Mouse (Mus musculus): Measurements from ENCODE around the gene Cldn13. TPM values are rescaled to one million over a fixed set of nuclear protein-coding genes. Genes with fewer than 3 reads are reported as not detected.

The Cldn13 gene
- total RNA-seq, 4 experiments from 2014 or later, result not detected

- DNase-seq (ENCODE audit: low spot score in 2 of 2), result peak in 1 of 2 experiments; percentile 38
Measured at GRCm38 (mm10) chr5:134895291-134895690, 20.0 kb downstream of the Cldn13 start.

GRCm38 (mm10) chr5:134892717-134893116 lies 22.6 kb downstream of the Cldn13 start:
- DNase-seq (ENCODE audit: low spot score in 2 of 2), result no peak

- no peak for DNase-seq (ENCODE audit: low spot score in 2 of 2)
Measured at GRCm38 (mm10) chr5:134891552-134891951, 23.8 kb downstream of the Cldn13 start.

GRCm38 (mm10) chr5:134890601-134891054 lies 24.7 kb downstream of the Cldn13 start:
- no peak for DNase-seq (ENCODE audit: low spot score in 2 of 2)

GRCm38 (mm10) chr5:134888505-134888904 lies 26.8 kb downstream of the Cldn13 start:
- DNase-seq (ENCODE audit: low spot score in 2 of 2), result no peak

- no peak for DNase-seq (ENCODE audit: low spot score in 2 of 2)
Measured at GRCm38 (mm10) chr5:134887447-134888335, 27.6 kb downstream of the Cldn13 start.

- DNase-seq (ENCODE audit: low spot score in 2 of 2), result no peak
Measured at GRCm38 (mm10) chr5:134883077-134883476, 32.2 kb downstream of the Cldn13 start.

- DNase-seq (ENCODE audit: low spot score in 2 of 2), result no peak
Measured at GRCm38 (mm10) chr5:134876801-134877200, 38.5 kb downstream of the Cldn13 start.

- no peak for DNase-seq (ENCODE audit: low spot score in 2 of 2)
Measured at GRCm38 (mm10) chr5:134875245-134875644, 40.1 kb downstream of the Cldn13 start.

GRCm38 (mm10) chr5:134873956-134874879 lies 41.1 kb downstream of the Cldn13 start:
- DNase-seq (ENCODE audit: low spot score in 2 of 2), result peak; percentile 54 to 63

- DNase-seq (ENCODE audit: low spot score in 2 of 2), result peak in 1 of 2 experiments; percentile 38
Measured at GRCm38 (mm10) chr5:134873034-134873433, 42.3 kb downstream of the Cldn13 start.

GRCm38 (mm10) chr5:134872597-134872996 lies 42.7 kb downstream of the Cldn13 start:
- peak in 1 of 2 experiments; percentile 43 for DNase-seq (ENCODE audit: low spot score in 2 of 2)

- no peak for DNase-seq (ENCODE audit: low spot score in 2 of 2)
Measured at GRCm38 (mm10) chr5:134868506-134868905, 46.8 kb downstream of the Cldn13 start.

GRCm38 (mm10) chr5:134867320-134868144 lies 47.8 kb downstream of the Cldn13 start:
- DNase-seq (ENCODE audit: low spot score in 2 of 2), result no peak

- DNase-seq (ENCODE audit: low spot score in 2 of 2), result no peak
Measured at GRCm38 (mm10) chr5:134865158-134865557, 50.2 kb downstream of the Cldn13 start.

Other genes with a start within 250 kb of the Cldn13 start
- 1 to 10 TPM in 2 of 4 experiments, under 1 TPM in 2; 0.92 to 1.5 (median 1.2) TPM for gene Limk1, start 226.9 kb downstream of the Cldn13 start, total RNA-seq (2022)
- gene Eln, start 168.2 kb downstream of the Cldn13 start, total RNA-seq (2022), result 10 to 100 TPM in 1 of 4 experiments, 1 to 10 TPM in 3; 3.7 to 11.6 (median 8.5) TPM
- not detected for gene Tmem270, start 8.8 kb downstream of the Cldn13 start, total RNA-seq (2022)
- gene Mettl27, start 16.8 kb upstream of the Cldn13 start, total RNA-seq (2022), result 1 to 10 TPM; 3.8 to 6.1 (median 4.4) TPM
- not detected for gene Cldn4, start 31.4 kb upstream of the Cldn13 start, total RNA-seq (2022)
- gene Cldn3, start 70.7 kb upstream of the Cldn13 start, total RNA-seq (2022), result not detected
- gene Abhd11, start 93.6 kb upstream of the Cldn13 start, total RNA-seq (2022), result 10 to 100 TPM; 38.5 to 54.3 (median 46.0) TPM
- gene Stx1a, start 108.0 kb upstream of the Cldn13 start, total RNA-seq (2022), result 1 to 10 TPM in 1 of 4 experiments, under 1 TPM in 3; 0.22 to 1.3 (median 0.39) TPM
- gene Dnajc30, start 148.7 kb upstream of the Cldn13 start, total RNA-seq (2022), result 10 to 100 TPM; 24.3 to 26.8 (median 25.8) TPM
- gene Bud23, start 149.4 kb upstream of the Cldn13 start, total RNA-seq (2022), result 10 to 100 TPM; 25.7 to 36.4 (median 29.8) TPM
- gene Vps37d, start 162.7 kb upstream of the Cldn13 start, total RNA-seq (2022), result under 1 TPM in 3 of 4 experiments, not detected in 1; 0.31 to 0.56 (median 0.41) TPM
- 10 to 100 TPM; 44.9 to 73.8 (median 51.6) TPM for gene Mlxipl, start 174.4 kb upstream of the Cldn13 start, total RNA-seq (2022)
- 10 to 100 TPM in 1 of 4 experiments, 1 to 10 TPM in 3; 8.5 to 12.2 (median 8.9) TPM for gene Tbl2, start 234.1 kb upstream of the Cldn13 start, total RNA-seq (2022)

All from gastrocnemius, adult 8-10 months (tissue).